Mouse (Mus musculus) bone marrow macrophage, adult 2 months (primary cell): ENCODE results near the gene Ccndbp1.
"Not testable (repeated sequence)": the region's sequence is repeated elsewhere in the genome, so short reads cannot be mapped to it uniquely, and the experiment has no call there.

Experiments
- CTCF ChIP-seq: IDR thresholded peaks from 2 replicates; pipeline ENCODE4 v1.5.1; 2012; ENCODE audit warnings: low read depth, mild to moderate bottlenecking, low read length, moderate library complexity
- POLR2A ChIP-seq: IDR thresholded peaks from 2 replicates; pipeline ENCODE4 v1.6.1; 2012; ENCODE audit warnings: mild to moderate bottlenecking, low read depth, low read length, borderline replicate concordance

GRCm38 (mm10) chr2:120996607-120997006 lies 11.6 kb upstream of the Ccndbp1 start:
- TF ChIP-seq CTCF, POLR2A: not testable (repeated sequence)
